13 mouse cellular contexts compared by ENCODE assay signal in the genomic region with DNA sequence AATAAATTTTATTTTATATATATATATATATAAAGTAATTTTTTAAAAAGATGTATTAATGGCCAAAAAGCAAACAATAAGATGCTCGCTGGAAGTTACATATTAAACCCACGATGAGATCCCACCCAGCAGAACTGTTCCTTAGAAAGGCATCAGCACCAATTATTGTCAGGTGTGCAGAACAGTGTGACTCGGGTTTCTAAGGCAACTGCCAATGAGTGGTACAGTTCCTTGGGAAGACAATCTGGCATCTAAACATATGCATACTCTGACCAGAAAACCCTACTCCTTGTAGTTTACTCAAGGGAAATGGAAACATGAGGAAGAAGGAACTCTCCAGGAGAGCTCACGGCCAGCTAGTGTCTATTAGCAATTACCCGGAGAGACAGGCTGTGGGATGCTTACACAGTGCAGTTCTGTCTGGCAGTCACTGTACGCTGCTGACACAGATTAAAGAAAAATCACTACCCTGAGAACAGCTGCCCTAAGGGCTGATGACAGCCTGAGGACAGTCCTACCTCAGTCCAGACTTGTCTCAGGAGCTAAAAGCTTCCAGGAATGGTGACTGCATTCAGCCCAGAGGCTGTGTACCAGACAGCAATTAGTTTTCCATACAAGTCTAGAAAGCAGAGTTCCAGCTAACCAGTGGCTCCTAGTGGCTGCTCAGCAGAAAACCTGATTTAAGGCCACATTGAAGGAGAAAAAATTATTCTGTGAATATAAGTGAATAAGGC. TPM values are rescaled to one million over a fixed set of nuclear protein-coding genes. Genes with fewer than 3 reads are reported as not detected.
DNase-seq lines count a peak whose midpoint lies in the region; ATAC-seq and TF ChIP-seq lines count a peak whose summit lies in the region.
"Had no signal": no experiment of that assay in that cellular context is flagged by ENCODE, and none has a peak within 500 bp of the region (broad histone marks: within the 10 kb centered on the region; RNA-seq: fewer than 3 reads in every experiment).

No protein-coding gene starts in this region.

- peak; percentile 26; the same call in 1 of the 2 replicates for ATAC-seq in hindbrain, embryonic 11.5 days (ENCODE audit: low FRiP score)
- ATAC-seq in neural tube, embryonic 11.5 days (ENCODE audit: insufficient read depth, low FRiP score, low TSS enrichment) = no peak
- ATAC-seq in stomach, postnatal 0 days (ENCODE audit: low FRiP score, low TSS enrichment) = no peak

- peak; percentile 63 for TF ChIP-seq CTCF in stomach, postnatal 0 days (IDR thresholded peaks at IDR 0.05; ENCODE audit: low read depth)

- H3K4me3 ChIP-seq in hindbrain, embryonic 11.5 days (ENCODE audit: low read depth, low read length) = no peak overlapping the region
- H3K4me3 ChIP-seq in hindbrain, embryonic 10.5 days = no peak overlapping the region
- no peak overlapping the region for H3K4me3 ChIP-seq in neural tube, embryonic 11.5 days (ENCODE audit: low read depth, low read length)
- no peak overlapping the region for H3K4me3 ChIP-seq in stomach, postnatal 0 days (ENCODE audit: low read depth, low read length)
- H3K4me3 ChIP-seq: erythroblast, embryonic 14.5 days; heart, embryonic 15.5 days; kidney, embryonic 15.5 days; liver, embryonic 13.5 days had no signal

- H3K4me1 ChIP-seq in hindbrain, embryonic 11.5 days (replicated peaks; ENCODE audit: control insufficient read depth, insufficient read depth, low read length) = no peaks in the 10 kb centered on the region
- no peaks in the 10 kb centered on the region for H3K4me1 ChIP-seq in hindbrain, embryonic 10.5 days (replicated peaks)
- H3K4me1 ChIP-seq in neural tube, embryonic 11.5 days (ENCODE audit: control insufficient read depth, insufficient read depth, low read length) = no peaks in the 10 kb centered on the region
- H3K4me1 ChIP-seq in stomach, postnatal 0 days (replicated peaks; ENCODE audit: control insufficient read depth, insufficient read depth) = no peaks in the 10 kb centered on the region
- H3K4me1 ChIP-seq: heart, embryonic 15.5 days; liver, embryonic 13.5 days had no signal

- no peaks in the 10 kb centered on the region for H3K36me3 ChIP-seq in hindbrain, embryonic 11.5 days (ENCODE audit: control insufficient read depth, insufficient read depth, low read length)
- H3K36me3 ChIP-seq in hindbrain, embryonic 10.5 days = peaks cover 66% of the 10 kb centered on the region
- H3K36me3 ChIP-seq in neural tube, embryonic 11.5 days (ENCODE audit: control insufficient read depth, insufficient read depth, low read length) = 0 out of 2 replicates have a peak, but pooled peaks cover 3% of the 10 kb centered on the region
- H3K36me3 ChIP-seq in stomach, postnatal 0 days (ENCODE audit: control insufficient read depth, insufficient read depth, low read length) = no peaks in the 10 kb centered on the region; the same call in 1 of the 2 replicates
- H3K36me3 ChIP-seq: liver, embryonic 13.5 days had no signal

- H3K4me2 ChIP-seq in hindbrain, embryonic 11.5 days (replicated peaks; ENCODE audit: low read depth, low read length) = no peak overlapping the region
- H3K4me2 ChIP-seq in neural tube, embryonic 11.5 days (ENCODE audit: low read depth) = no peak overlapping the region
- H3K4me2 ChIP-seq in stomach, postnatal 0 days (replicated peaks; ENCODE audit: low read depth) = no peak overlapping the region
- H3K4me2 ChIP-seq: heart, embryonic 15.5 days; kidney, embryonic 15.5 days; liver, embryonic 13.5 days had no signal

- H3K27me3 ChIP-seq in hindbrain, embryonic 11.5 days (ENCODE audit: control insufficient read depth, insufficient read depth, low read length) = no peaks in the 10 kb centered on the region
- H3K27me3 ChIP-seq in hindbrain, embryonic 10.5 days (ENCODE audit: insufficient read depth, poor library complexity, severe bottlenecking) = no peaks in the 10 kb centered on the region
- H3K27me3 ChIP-seq in neural tube, embryonic 11.5 days (ENCODE audit: control insufficient read depth, insufficient read depth, low read length) = no peaks in the 10 kb centered on the region
- H3K27me3 ChIP-seq in stomach, postnatal 0 days (ENCODE audit: control insufficient read depth, insufficient read depth, low read length) = no peaks in the 10 kb centered on the region
- H3K27me3 ChIP-seq: heart, embryonic 15.5 days; kidney, embryonic 15.5 days; liver, embryonic 13.5 days had no signal

- TF ChIP-seq EP300 in stomach, postnatal 0 days (optimal IDR thresholded peaks at IDR 0.05) = no peak

- no peaks in the 10 kb centered on the region for H3K9me3 ChIP-seq in hindbrain, embryonic 11.5 days (ENCODE audit: control insufficient read depth, low read length)
- H3K9me3 ChIP-seq in hindbrain, embryonic 10.5 days = peaks cover 14% of the 10 kb centered on the region; the same call in 1 of the 2 replicates
- H3K9me3 ChIP-seq in neural tube, embryonic 11.5 days (ENCODE audit: control insufficient read depth, low read length) = peaks cover 9% of the 10 kb centered on the region; the same call in 1 of the 2 replicates
- H3K9me3 ChIP-seq in stomach, postnatal 0 days (ENCODE audit: control insufficient read depth, low read length) = no peaks in the 10 kb centered on the region
- H3K9me3 ChIP-seq: heart, embryonic 15.5 days; kidney, embryonic 15.5 days; liver, embryonic 13.5 days had no signal

- no peak overlapping the region for H3K9ac ChIP-seq in hindbrain, embryonic 11.5 days (ENCODE audit: low read depth, low read length)
- H3K9ac ChIP-seq in neural tube, embryonic 11.5 days (ENCODE audit: low read length) = no peak overlapping the region
- H3K9ac ChIP-seq in stomach, postnatal 0 days (ENCODE audit: low read length) = no peak overlapping the region
- H3K9ac ChIP-seq: heart, embryonic 15.5 days; kidney, embryonic 15.5 days; liver, embryonic 13.5 days had no signal

- no peak overlapping the region for H3K27ac ChIP-seq in hindbrain, embryonic 11.5 days (ENCODE audit: low read depth, low read length)
- H3K27ac ChIP-seq in hindbrain, embryonic 10.5 days = no peak overlapping the region
- H3K27ac ChIP-seq in neural tube, embryonic 11.5 days (ENCODE audit: low read depth, low read length) = no peak overlapping the region
- H3K27ac ChIP-seq in stomach, postnatal 0 days (replicated peaks) = no peak overlapping the region
- H3K27ac ChIP-seq: heart, embryonic 15.5 days; kidney, embryonic 15.5 days; liver, embryonic 13.5 days had no signal

- no peak for DNase-seq in hindbrain, embryonic 11.5 days (ENCODE audit: low spot score)
- DNase-seq in hindbrain, embryonic 10.5 days (ENCODE audit: low spot score) = no peak
- peak; percentile 27 for DNase-seq in neural tube, embryonic 11.5 days (ENCODE audit: low spot score)
- no peak for DNase-seq in neural tube, embryonic 10.5 days (ENCODE audit: extremely low spot score, low spot score)
- peak; percentile 28 for DNase-seq in forelimb bud, embryonic 11.5 days (ENCODE audit: low read depth, low spot score)
- no peak for DNase-seq in stomach, postnatal 0 days (ENCODE audit: low spot score)
- DNase-seq in urinary bladder, postnatal 4 days (ENCODE audit: low spot score in 2 of 2) = no peak
- DNase-seq in kidney, postnatal 10 days = no peak
- DNase-seq: liver, embryonic 13.5 days; spleen, adult 18-20 months had no signal

- 86% methylated on average over 6 of the region's 6 CpGs for WGBS in hindbrain, embryonic 11.5 days
- 93% methylated on average over 6 of the region's 6 CpGs for WGBS in hindbrain, embryonic 10.5 days
- 87% methylated on average over 6 of the region's 6 CpGs for WGBS in neural tube, embryonic 11.5 days
- 77% methylated on average over 6 of the region's 6 CpGs for WGBS in stomach, postnatal 0 days

RNA-seq across cellular contexts. Expression of a gene that starts 9.9 kb away (rescaled TPM):
- polyA plus RNA-seq in hindbrain, embryonic 11.5 days (2014; fragmentation: Nextera tagmentation; extraction: Ambion mirVana) = 4.0 TPM in 2 replicates
- polyA plus RNA-seq in hindbrain, embryonic 10.5 days (2016; fragmentation: Nextera tagmentation; extraction: Ambion mirVana) = 4.0 and 4.8 TPM in 2 replicates
- polyA plus RNA-seq in neural tube, embryonic 11.5 days (2014; fragmentation: Nextera tagmentation; extraction: Ambion mirVana) = 5.3 and 5.8 TPM in 2 replicates
- 3.5 and 5.0 TPM in 2 replicates for polyA plus RNA-seq in stomach, postnatal 0 days (2015; fragmentation: Nextera tagmentation; extraction: Ambion mirVana)

RNA-seq across cellular contexts. Expression of a gene that starts 27.9 kb away (rescaled TPM):
- polyA plus RNA-seq in hindbrain, embryonic 11.5 days (2014; fragmentation: Nextera tagmentation; extraction: Ambion mirVana) = not detected in 2 replicates
- polyA plus RNA-seq in hindbrain, embryonic 10.5 days (2016; fragmentation: Nextera tagmentation; extraction: Ambion mirVana) = not detected in 2 replicates
- not detected in 2 replicates for polyA plus RNA-seq in neural tube, embryonic 11.5 days (2014; fragmentation: Nextera tagmentation; extraction: Ambion mirVana)
- polyA plus RNA-seq in stomach, postnatal 0 days (2015; fragmentation: Nextera tagmentation; extraction: Ambion mirVana) = not detected in 2 replicates
- polyA plus RNA-seq: erythroblast, embryonic 14.5 days; heart, embryonic 15.5 days; kidney, embryonic 15.5 days; liver, embryonic 13.5 days had no signal

RNA-seq across cellular contexts. Expression of a gene that starts 46.2 kb away (rescaled TPM):
- 256 and 268 TPM in 2 replicates for polyA plus RNA-seq in hindbrain, embryonic 11.5 days (2014; fragmentation: Nextera tagmentation; extraction: Ambion mirVana)
- 239 and 277 TPM in 2 replicates for polyA plus RNA-seq in hindbrain, embryonic 10.5 days (2016; fragmentation: Nextera tagmentation; extraction: Ambion mirVana)
- 261 and 264 TPM in 2 replicates for polyA plus RNA-seq in neural tube, embryonic 11.5 days (2014; fragmentation: Nextera tagmentation; extraction: Ambion mirVana)
- 80.4 and 80.5 TPM in 2 replicates for polyA plus RNA-seq in stomach, postnatal 0 days (2015; fragmentation: Nextera tagmentation; extraction: Ambion mirVana)

Comparison
In these comparisons a context has a peak if more than half of its experiments do, and no peak if none do; other contexts are left out.
1. DNase-seq: peak in neural tube, embryonic 11.5 days (single experiment) and forelimb bud, embryonic 11.5 days (single experiment); none in hindbrain, embryonic 11.5 days (single experiment), hindbrain, embryonic 10.5 days (single experiment), neural tube, embryonic 10.5 days (single experiment), stomach, postnatal 0 days (single experiment), urinary bladder, postnatal 4 days (0 of 2) and kidney, postnatal 10 days (single experiment).